Mouse (Mus musculus) olfactory bulb, adult 2 months (tissue): ENCODE results near the gene Ppp1r37. TPM values are rescaled to one million over a fixed set of nuclear protein-coding genes. Genes with fewer than 3 reads are reported as not detected.

Experiments
- H3K27ac ChIP-seq: fragments of 200-500 bp; 2 replicates; pipeline ENCODE4 v1.5.1; 2012; ENCODE audit warnings: low read depth, low read length; ENCODE audit not compliant: insufficient read depth
- H3K4me1 ChIP-seq: fragments of 200-500 bp; 2 replicates; pipeline ENCODE4 v1.6.1; 2012; ENCODE audit warnings: low read length; ENCODE audit not compliant: control insufficient read depth, insufficient read depth
- H3K4me3 ChIP-seq: fragments of 200-500 bp; 2 replicates; pipeline ENCODE4 v1.5.1; 2012; ENCODE audit warnings: mild to moderate bottlenecking, low read depth, low read length, moderate library complexity; ENCODE audit not compliant: insufficient read depth
- CTCF ChIP-seq: fragments of 200-500 bp; IDR thresholded peaks from 2 replicates; pipeline ENCODE4 v1.5.1; 2012; ENCODE audit warnings: low read depth, mild to moderate bottlenecking, low read length, moderate library complexity; ENCODE audit not compliant: insufficient read depth
- POLR2A ChIP-seq: fragments of 200-500 bp; IDR thresholded peaks from 2 replicates; pipeline ENCODE4 v1.6.1; 2012; ENCODE audit warnings: mild to moderate bottlenecking, low read depth, low read length, moderate library complexity; ENCODE audit not compliant: insufficient read depth
- WGBS: fragments of 180-500 bp; shearing (Covaris S2); methylation state at CpG from one replicate; pipeline ENCODE4 v1.1.7; 2018; 5-methylcytosine and 5-hydroxymethylcytosine counted together
- polyA plus RNA-seq: library from polyadenylated mRNA; stranded (reverse); fragments of >200 nt; gene quantifications from 2 replicates; pipeline ENCODE4 v1.2.4, GENCODE M21; 2012; ENCODE audit warnings: low replicate concordance; ENCODE audit not compliant: missing spikeins, insufficient read depth, insufficient read length

Gene Ppp1r37
- polyA plus RNA-seq, 1 experiment, result not detected

GRCm38 (mm10) chr7:19509786-19510185 lies 53.1 kb downstream of the Ppp1r37 start:
- TF ChIP-seq CTCF (no peak), POLR2A (no peak)
- H3K27ac ChIP-seq, result no peak overlapping the region
- H3K4me3 ChIP-seq, result no peak overlapping the region
- H3K4me1 ChIP-seq, result peaks cover 19% of the 10 kb centered on the region
- WGBS, result 88% methylated on average over 7 of the region's 7 CpGs

- Histone ChIP-seq H3K27ac (peak overlapping the region; percentile 48; the same call in 1 of the 2 replicates), H3K4me3 (peak overlapping the region; percentile 90), H3K4me1 (peaks cover 19% of the 10 kb centered on the region)
- WGBS, result 5% methylated on average over 15 of the region's 15 CpGs
- TF ChIP-seq POLR2A (no peak), CTCF (no peak)
Observed at GRCm38 (mm10) chr7:19508924-19509568, 53.8 kb downstream of the Ppp1r37 start.

GRCm38 (mm10) chr7:19508150-19508923 lies 54.5 kb downstream of the Ppp1r37 start, which contains the start of the genes Bloc1s3 and Trappc6a:
Gene Bloc1s3, minus strand, starts transcription at chr7:19508367.
Gene Trappc6a, plus strand, starts transcription at chr7:19508395.
- TF ChIP-seq CTCF (no peak), POLR2A (peak; percentile 28; the same call in 1 of the 2 replicates)
- Histone ChIP-seq H3K27ac (peak within 1 kb of the TSS; percentile 48; the same call in 1 of the 2 replicates), H3K4me3 (peak within 1 kb of the TSS; percentile 90), H3K4me1 (peaks cover 21% of the 10 kb centered on the region)
- under 1% methylated on average over 56 of the region's 56 CpGs for WGBS

- no peak for TF ChIP-seq CTCF
- TF ChIP-seq POLR2A, result 0 out of 2 replicates have a peak, but pooled peaks have one; percentile 5
- H3K27ac ChIP-seq, result no peak overlapping the region
Observed at GRCm38 (mm10) chr7:19507612-19507981, 55.3 kb downstream of the Ppp1r37 start.

GRCm38 (mm10) chr7:19506969-19507611 lies 55.8 kb downstream of the Ppp1r37 start:
- Histone ChIP-seq H3K4me1 (peaks cover 21% of the 10 kb centered on the region), H3K4me3 (peak overlapping the region; percentile 51), H3K27ac (no peak overlapping the region)
- 1% methylated on average over 71 of the region's 71 CpGs for WGBS
- no peak for TF ChIP-seq CTCF
- TF ChIP-seq POLR2A, result no peak

More at GRCm38 (mm10) chr7:19507612-19507981, 55.3 kb downstream of the Ppp1r37 start:
- H3K4me1 ChIP-seq, result peaks cover 21% of the 10 kb centered on the region
- WGBS, result 6% methylated on average over 18 of the region's 18 CpGs
- H3K4me3 ChIP-seq, result peak overlapping the region; percentile 51

- Histone ChIP-seq H3K4me3 (no peak overlapping the region), H3K4me1 (peaks cover 21% of the 10 kb centered on the region), H3K27ac (no peak overlapping the region)
- 55% methylated on average over 6 of the region's 6 CpGs for WGBS
- TF ChIP-seq CTCF, result no peak
- no peak for TF ChIP-seq POLR2A
Observed at GRCm38 (mm10) chr7:19506326-19506725, 56.5 kb downstream of the Ppp1r37 start.

GRCm38 (mm10) chr7:19503481-19504068 lies 59.3 kb downstream of the Ppp1r37 start:
- Histone ChIP-seq H3K27ac (no peak overlapping the region), H3K4me3 (no peak overlapping the region), H3K4me1 (peaks cover 13% of the 10 kb centered on the region)
- TF ChIP-seq CTCF (peak; percentile 45; the same call in 1 of the 2 replicates), POLR2A (no peak)
- WGBS, result 36% methylated on average over 5 of the region's 5 CpGs

GRCm38 (mm10) chr7:19501658-19502057 lies 61.2 kb downstream of the Ppp1r37 start:
- TF ChIP-seq POLR2A, result no peak
- no peak for TF ChIP-seq CTCF
- no peak overlapping the region for H3K27ac ChIP-seq
- H3K4me1 ChIP-seq, result peaks cover 2% of the 10 kb centered on the region
- no peak overlapping the region for H3K4me3 ChIP-seq
- 92% methylated on average over 4 of the region's 4 CpGs for WGBS
